Mouse (Mus musculus) liver, adult 2 months (tissue): ENCODE data around the gene Gm2000.

ENCODE experiments used
- CTCF ChIP-seq: fragments of 200-500 bp; IDR thresholded peaks from 2 replicates; pipeline ENCODE4 v1.5.1; 2011; ENCODE audit warnings: low read depth, low read length, control low read depth
- POLR2A ChIP-seq: fragments of 200-500 bp; IDR thresholded peaks from 2 replicates; pipeline ENCODE4 v1.6.1; 2011; ENCODE audit warnings: low read length, control low read depth; ENCODE audit not compliant: insufficient read depth; ENCODE audit errors: extremely low read depth

DNA sequence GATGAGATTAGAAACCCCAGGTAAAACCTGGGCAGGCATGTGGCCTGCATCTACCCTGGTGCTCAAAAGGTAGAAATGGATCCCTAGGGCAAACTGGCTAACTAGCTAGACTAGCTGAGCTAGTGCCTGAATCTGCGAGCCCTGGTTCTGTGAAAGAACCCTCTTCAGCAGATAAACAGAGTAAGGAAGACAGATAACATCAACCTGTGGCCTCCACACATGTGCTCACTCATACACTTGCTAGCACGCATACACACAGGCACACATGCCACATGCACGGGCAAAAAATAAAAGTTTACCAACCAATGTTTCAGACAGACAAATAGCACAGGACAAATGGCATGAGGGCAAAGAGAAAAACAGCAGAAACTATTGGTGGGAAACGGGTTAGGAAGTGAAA lies 15.4 kb upstream of the Gm2000 start:
- TF ChIP-seq POLR2A (no peak), CTCF (no peak)
